Mouse (Mus musculus): Measurements from ENCODE around the gene Cdk6. TPM values are rescaled to one million over a fixed set of nuclear protein-coding genes. Genes with fewer than 3 reads are reported as not detected.

Gene Cdk6
- polyA plus RNA-seq, 1 experiment, result 31.0 TPM

DNA sequence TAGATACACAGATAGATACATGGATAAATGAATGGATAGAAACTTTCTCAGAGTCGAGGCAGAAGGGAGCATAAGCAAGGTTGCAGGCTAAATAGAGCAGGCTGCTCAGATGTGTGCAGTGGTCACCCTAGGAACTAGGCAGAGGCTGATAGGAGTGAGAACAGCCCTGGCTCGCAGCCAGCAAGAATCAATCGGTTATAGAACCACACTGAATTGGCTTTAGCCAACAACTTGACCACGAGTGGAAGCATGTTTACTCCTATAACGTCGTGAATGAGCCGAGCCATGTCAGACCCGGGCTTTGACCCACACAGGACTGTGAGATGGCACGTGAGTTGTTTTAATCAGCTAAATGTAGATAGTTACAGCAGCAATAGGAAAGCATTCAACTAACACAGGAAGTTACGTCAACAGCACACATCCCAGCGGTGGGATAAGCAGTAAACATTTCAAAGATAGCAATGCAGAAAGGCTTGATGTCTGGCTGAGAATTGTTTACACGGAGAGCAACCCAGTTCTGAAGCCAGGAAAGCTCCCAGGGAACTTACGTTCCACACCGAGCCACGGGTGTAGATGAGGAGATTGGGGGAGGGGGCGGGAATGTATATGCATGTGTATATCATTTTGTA, 147.0 kb downstream of the Cdk6 start:
- peaks cover 5% of the 10 kb centered on the region; the same call in 1 of the 2 replicates for H3K4me1 ChIP-seq (ENCODE audit: control insufficient read depth, insufficient read depth, low read length)
- 51% methylated on average over 16 of the region's 16 CpGs for WGBS
- TF ChIP-seq CTCF (IDR thresholded peaks at IDR 0.05; ENCODE audit: control insufficient read depth, insufficient read depth, low read length) (no peak), POLR2A (IDR thresholded peaks at IDR 0.05; ENCODE audit: borderline replicate concordance, control insufficient read depth, low read depth, low read length) (no peak)
- no peak overlapping the region for H3K27ac ChIP-seq (ENCODE audit: control insufficient read depth, insufficient read depth, low read depth, low read length, poor library complexity)
- no peak overlapping the region for H3K4me3 ChIP-seq (replicated peaks; ENCODE audit: control insufficient read depth, low read depth, low read length)

DNA sequence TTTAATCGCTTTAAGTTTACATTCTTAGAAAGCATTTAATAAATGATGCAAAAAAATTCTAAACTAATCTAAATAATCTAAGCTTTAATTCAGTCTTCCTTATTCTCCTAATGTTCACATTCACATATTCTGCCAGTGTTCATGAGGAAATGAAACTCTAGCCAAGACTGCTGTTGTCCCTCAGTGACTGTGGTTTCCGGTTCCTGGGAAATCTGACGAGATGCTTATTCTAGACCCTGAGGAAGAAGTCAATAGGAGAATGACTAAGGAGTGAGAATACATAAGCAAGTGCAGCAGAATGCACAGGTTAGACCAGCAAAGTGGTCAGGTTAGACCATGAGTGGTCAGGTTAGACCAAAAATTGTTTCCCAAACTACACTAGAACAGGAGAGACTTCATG, 149.1 kb downstream of the Cdk6 start:
- Histone ChIP-seq H3K4me3 (replicated peaks; ENCODE audit: control insufficient read depth, low read depth, low read length) (no peak overlapping the region), H3K4me1 (ENCODE audit: control insufficient read depth, insufficient read depth, low read length) (peaks cover 13% of the 10 kb centered on the region), H3K27ac (ENCODE audit: control insufficient read depth, insufficient read depth, low read depth, low read length, poor library complexity) (no peak overlapping the region)
- no peak for TF ChIP-seq POLR2A (IDR thresholded peaks at IDR 0.05; ENCODE audit: borderline replicate concordance, control insufficient read depth, low read depth, low read length)
- no peak for TF ChIP-seq CTCF (IDR thresholded peaks at IDR 0.05; ENCODE audit: control insufficient read depth, insufficient read depth, low read length)
- WGBS, result 47% methylated on average over 3 of the region's 3 CpGs

DNA sequence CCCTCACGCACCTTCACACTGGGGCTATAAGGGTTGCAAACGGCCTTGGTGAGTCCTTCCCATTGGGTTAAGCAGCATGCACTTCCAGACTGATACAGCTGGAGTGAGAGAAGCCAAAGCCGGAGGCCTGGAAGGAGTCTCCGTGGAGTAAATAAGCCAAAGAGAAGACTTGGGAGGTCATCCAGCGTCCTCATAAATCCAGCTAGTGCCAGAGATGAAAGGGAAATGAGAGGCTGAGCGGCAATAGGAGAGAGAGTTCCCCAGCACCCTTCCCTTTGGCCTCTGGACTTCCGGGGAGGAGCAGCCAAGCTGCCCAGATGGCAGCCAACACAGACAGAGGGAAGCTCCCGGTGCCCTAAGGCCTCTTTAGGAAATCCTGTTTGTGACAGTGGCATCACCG, 149.8 kb downstream of the Cdk6 start:
- TF ChIP-seq CTCF (IDR thresholded peaks at IDR 0.05; ENCODE audit: control insufficient read depth, insufficient read depth, low read length) (no peak), POLR2A (IDR thresholded peaks at IDR 0.05; ENCODE audit: borderline replicate concordance, control insufficient read depth, low read depth, low read length) (no peak)
- Histone ChIP-seq H3K4me3 (replicated peaks; ENCODE audit: control insufficient read depth, low read depth, low read length) (peak overlapping the region; percentile 50), H3K27ac (ENCODE audit: control insufficient read depth, insufficient read depth, low read depth, low read length, poor library complexity) (peak overlapping the region; percentile 89), H3K4me1 (ENCODE audit: control insufficient read depth, insufficient read depth, low read length) (peaks cover 13% of the 10 kb centered on the region)
- WGBS, result 46% methylated on average over 9 of the region's 9 CpGs

DNA sequence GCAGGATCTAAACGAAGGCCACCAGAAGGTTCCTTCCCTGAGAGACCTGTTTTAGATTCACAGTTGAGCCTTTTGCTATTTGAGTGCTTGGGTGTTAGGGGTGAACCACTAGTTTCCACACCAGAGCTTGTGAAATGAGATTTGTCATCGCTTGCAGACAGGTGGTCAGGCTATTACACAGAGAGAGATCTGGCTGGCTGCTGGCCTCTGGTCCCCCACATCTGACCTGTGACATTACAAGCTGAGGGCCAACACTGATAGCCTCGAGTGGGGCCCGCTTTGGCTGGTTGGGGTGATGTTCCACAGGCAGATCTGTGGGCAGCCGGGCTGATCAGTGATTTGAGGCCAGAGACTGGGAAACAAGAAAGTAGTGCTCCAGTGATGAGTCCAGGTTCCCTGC, 150.6 kb downstream of the Cdk6 start:
- no peak overlapping the region for H3K4me3 ChIP-seq (replicated peaks; ENCODE audit: control insufficient read depth, low read depth, low read length)
- TF ChIP-seq CTCF (IDR thresholded peaks at IDR 0.05; ENCODE audit: control insufficient read depth, insufficient read depth, low read length) (no peak), POLR2A (IDR thresholded peaks at IDR 0.05; ENCODE audit: borderline replicate concordance, control insufficient read depth, low read depth, low read length) (no peak)
- WGBS, result 36% methylated on average over 5 of the region's 5 CpGs
- H3K27ac ChIP-seq (ENCODE audit: control insufficient read depth, insufficient read depth, low read depth, low read length, poor library complexity), result peak overlapping the region; percentile 27
- H3K4me1 ChIP-seq (ENCODE audit: control insufficient read depth, insufficient read depth, low read length), result peaks cover 13% of the 10 kb centered on the region

DNA sequence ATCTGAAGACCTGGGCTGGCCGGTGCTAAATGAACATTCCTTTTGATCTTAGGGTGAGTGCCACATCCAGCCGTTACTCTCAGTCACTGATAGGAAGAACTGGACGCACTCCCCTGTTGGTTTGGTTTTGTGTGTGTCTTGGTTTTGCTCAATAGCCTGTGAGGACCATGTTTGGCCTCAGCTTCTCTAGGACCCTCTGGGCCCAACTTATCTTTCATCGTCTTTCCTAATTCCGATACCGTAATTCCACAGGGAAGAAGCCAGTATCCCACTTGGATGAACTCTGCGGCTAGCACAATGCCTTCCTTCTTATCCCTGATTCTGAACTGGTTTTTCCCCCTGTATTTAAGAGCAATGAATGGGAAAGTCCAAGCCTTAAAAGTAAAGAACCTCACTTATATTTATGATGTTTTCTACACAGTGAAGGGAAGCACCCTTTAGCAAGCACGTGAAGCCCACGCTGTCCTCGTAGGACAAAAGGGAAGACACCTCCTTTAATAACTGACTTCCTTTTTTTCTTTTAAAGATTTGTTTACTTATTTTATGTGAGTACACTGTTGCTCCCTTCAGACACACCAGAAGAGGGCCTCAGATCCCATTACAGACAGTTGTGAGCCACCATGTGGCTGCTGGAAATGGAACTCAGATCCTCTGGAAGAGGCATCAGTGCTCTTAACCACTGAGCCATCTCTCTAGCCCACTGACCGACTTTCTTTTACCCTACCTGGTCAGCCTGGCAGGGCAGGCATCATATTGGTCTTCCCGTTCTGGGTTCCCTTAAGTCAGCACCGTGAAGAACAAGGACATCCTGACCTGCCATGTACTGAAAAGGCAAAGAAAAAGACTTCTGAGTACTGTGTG, 151.7 kb downstream of the Cdk6 start:
- no peak overlapping the region for H3K4me3 ChIP-seq (replicated peaks; ENCODE audit: control insufficient read depth, low read depth, low read length)
- 70% methylated on average over 13 of the region's 13 CpGs for WGBS
- H3K27ac ChIP-seq (ENCODE audit: control insufficient read depth, insufficient read depth, low read depth, low read length, poor library complexity), result no peak overlapping the region; the same call in 1 of the 2 replicates
- H3K4me1 ChIP-seq (ENCODE audit: control insufficient read depth, insufficient read depth, low read length), result peaks cover 13% of the 10 kb centered on the region
- TF ChIP-seq POLR2A (IDR thresholded peaks at IDR 0.05; ENCODE audit: borderline replicate concordance, control insufficient read depth, low read depth, low read length) (no peak), CTCF (IDR thresholded peaks at IDR 0.05; ENCODE audit: control insufficient read depth, insufficient read depth, low read length) (no peak)

DNA sequence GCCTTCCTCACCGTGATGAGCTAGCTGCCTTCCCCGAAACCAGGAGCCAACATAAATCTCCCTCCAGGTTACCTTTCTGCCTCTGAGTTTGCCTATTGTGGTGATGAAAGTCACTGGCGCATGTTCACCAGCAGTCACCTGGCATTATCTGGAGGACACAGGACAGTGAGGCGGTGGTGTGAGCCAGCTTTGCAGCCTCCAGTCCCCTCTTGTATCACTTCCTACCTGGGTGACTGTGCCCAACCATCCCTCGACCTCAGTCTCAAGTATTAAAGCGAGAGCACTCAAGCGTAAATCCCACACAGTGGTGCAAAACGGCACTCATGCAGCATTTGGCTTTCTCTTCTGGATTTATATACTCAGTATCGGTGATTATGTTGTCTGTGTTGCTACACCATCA, 152.7 kb downstream of the Cdk6 start:
- 67% methylated on average over 9 of the region's 9 CpGs for WGBS
- Histone ChIP-seq H3K27ac (ENCODE audit: control insufficient read depth, insufficient read depth, low read depth, low read length, poor library complexity) (peak overlapping the region; percentile 60), H3K4me1 (ENCODE audit: control insufficient read depth, insufficient read depth, low read length) (peaks cover 11% of the 10 kb centered on the region), H3K4me3 (replicated peaks; ENCODE audit: control insufficient read depth, low read depth, low read length) (no peak overlapping the region)
- no peak for TF ChIP-seq POLR2A (IDR thresholded peaks at IDR 0.05; ENCODE audit: borderline replicate concordance, control insufficient read depth, low read depth, low read length)
- no peak for TF ChIP-seq CTCF (IDR thresholded peaks at IDR 0.05; ENCODE audit: control insufficient read depth, insufficient read depth, low read length)

DNA sequence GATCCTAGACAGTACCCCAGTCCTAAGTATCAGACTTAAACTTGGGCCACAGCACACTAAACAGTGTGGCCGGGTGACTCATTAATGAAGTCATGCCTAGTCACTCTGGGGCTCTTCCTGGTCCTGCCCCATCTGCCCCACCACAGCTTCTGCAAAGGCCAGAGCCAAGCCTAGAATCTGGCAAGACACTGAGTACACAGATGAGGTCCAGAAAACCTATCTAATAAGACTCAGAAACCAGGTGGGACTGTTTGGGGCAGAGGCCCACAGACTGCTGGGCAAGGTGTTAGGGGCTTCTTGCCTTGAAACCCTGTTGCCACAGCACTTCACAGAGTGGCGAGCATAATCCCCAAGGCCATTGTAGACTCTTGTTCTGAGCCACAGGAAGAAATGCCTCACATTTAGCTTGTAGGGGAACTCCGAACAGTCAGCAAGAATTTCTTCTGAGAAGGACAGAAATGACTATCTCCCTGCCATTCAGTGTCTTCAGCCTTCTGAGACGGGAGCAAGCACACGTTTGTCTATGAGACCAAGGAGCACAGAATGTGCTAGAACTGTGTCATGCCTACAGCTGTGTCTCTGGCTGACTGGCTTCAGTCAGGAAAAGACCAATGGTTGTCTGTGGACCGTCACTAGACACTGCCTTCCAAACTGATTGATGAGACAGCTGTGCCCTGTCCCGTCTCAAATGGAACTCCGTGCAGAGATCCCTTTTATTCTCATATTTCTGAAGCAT, 153.3 kb downstream of the Cdk6 start:
- WGBS, result 60% methylated on average over 8 of the region's 8 CpGs
- Histone ChIP-seq H3K4me1 (ENCODE audit: control insufficient read depth, insufficient read depth, low read length) (peaks cover 10% of the 10 kb centered on the region), H3K27ac (ENCODE audit: control insufficient read depth, insufficient read depth, low read depth, low read length, poor library complexity) (peak overlapping the region; percentile 73), H3K4me3 (replicated peaks; ENCODE audit: control insufficient read depth, low read depth, low read length) (no peak overlapping the region)
- TF ChIP-seq CTCF (IDR thresholded peaks at IDR 0.05; ENCODE audit: control insufficient read depth, insufficient read depth, low read length), result no peak
- TF ChIP-seq POLR2A (IDR thresholded peaks at IDR 0.05; ENCODE audit: borderline replicate concordance, control insufficient read depth, low read depth, low read length), result no peak

DNA sequence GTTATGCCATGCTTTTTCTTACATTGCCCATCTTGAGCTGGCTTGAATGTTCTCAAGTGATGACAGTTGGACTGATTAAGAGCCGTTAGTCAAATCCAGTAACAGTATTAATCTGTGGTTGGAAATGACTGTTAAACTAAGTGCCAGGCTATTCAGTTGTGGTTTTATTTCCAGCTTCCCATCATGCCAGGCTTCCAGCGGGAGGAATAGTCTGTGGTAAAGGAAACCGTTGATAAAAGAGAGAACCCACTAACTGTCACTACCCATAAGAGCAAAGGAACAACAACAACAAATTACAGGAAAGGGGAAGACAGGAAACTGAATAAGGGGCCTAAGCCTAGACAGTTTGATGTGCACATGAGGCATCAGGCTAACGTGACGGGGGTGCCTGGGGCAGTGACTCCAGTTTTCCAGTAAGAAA, 156.2 kb downstream of the Cdk6 start:
- Histone ChIP-seq H3K4me3 (replicated peaks; ENCODE audit: control insufficient read depth, low read depth, low read length) (no peak overlapping the region), H3K27ac (ENCODE audit: control insufficient read depth, insufficient read depth, low read depth, low read length, poor library complexity) (peak overlapping the region; percentile 3; the same call in 1 of the 2 replicates), H3K4me1 (ENCODE audit: control insufficient read depth, insufficient read depth, low read length) (peaks cover 12% of the 10 kb centered on the region)
- 6% methylated on average over 5 of the region's 5 CpGs for WGBS
- TF ChIP-seq CTCF (IDR thresholded peaks at IDR 0.05; ENCODE audit: control insufficient read depth, insufficient read depth, low read length) (no peak), POLR2A (IDR thresholded peaks at IDR 0.05; ENCODE audit: borderline replicate concordance, control insufficient read depth, low read depth, low read length) (no peak)

Measured in bone marrow, adult 2 months (tissue).